Mouse (Mus musculus) embryo, embryonic 10.5 days (tissue): ENCODE data around the gene Slc35c1.

Experiments
- DNase-seq: peaks from one replicate; pipeline ENCODE4 v3.0.0-alpha.2; 2015; ENCODE audit warnings: low spot score

The Slc35c1 gene

DNA sequence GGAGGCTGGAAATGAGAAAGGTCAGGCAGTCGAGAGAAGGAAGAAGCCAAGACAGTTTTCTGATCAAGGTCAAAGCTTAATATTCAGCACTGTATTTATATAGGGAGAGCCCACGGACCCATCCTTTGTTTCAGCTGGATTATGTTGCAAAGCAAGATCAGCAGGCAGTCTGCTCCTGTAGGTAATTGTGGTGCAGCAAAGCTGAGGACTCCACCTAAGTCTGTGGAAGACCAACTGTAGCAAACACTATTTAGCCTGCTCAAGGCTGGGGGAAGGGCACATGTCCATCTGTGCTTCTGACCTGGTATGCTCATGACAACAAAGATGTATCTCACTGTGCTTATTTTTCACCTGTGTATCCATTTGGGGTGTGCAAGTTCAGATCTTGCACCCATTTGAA is 15.4 kb upstream of the Slc35c1 start:
- no peak for DNase-seq

- DNase-seq: no peak
Observed at GRCm38 (mm10) chr2:92474920-92475319, 14.6 kb upstream of the Slc35c1 start.

DNA sequence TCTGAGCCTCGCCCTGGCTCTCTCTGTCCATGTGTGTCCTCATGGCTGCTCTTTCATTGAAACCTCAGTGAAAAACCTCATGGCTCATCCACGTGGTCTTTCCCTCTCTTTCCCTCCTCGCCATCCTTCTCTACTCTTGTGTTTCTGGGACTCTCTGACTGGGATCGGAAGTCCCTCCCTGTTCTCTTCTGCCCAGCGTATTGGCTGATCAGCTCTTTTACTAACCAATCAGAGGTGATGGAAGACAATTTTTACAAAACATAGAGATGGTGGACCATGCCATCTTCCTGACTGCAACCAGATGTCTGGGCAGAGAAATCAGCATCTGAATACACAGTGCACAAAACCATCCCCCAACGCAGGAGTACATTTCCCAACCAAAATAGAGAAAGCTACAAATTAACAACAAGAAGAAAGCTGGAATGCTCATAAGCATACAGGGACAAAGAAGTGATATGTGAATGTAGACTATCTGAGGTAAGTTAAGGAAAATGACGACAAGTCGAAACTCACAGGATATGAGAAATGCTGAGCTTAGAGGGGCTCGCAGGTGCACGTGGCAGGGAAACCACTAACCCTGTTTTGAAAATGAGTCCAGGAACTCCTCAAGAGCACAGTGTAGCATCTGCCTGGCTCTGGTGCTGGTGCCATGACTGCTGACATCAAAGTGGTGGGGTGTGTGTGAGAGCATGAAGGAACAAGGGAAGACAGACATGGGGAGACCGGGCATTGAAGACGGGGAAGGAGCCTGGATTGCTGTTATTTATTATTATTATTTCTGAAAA is 11.7 kb upstream of the Slc35c1 start:
- no peak for DNase-seq

DNA sequence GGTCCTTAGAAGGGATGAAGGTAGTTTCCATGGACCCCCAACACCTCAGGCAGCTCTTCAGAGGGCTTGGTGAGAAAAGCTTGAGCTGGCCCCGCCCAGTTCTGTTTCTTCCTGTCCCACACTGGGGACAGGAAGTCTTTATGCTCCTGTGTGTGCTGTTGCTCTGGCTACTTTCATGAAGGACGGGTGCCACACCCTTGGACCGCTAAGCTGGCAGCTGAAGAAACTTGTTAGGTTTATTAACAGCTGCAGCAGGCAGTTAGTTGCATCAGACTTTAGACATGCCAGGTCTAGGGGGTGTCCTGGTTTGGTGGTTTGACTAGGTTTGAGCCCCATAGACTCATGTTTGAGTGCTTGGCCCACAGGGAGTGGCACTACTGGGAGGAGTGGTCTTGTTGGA is 4.4 kb upstream of the Slc35c1 start:
- DNase-seq: no peak

DNA sequence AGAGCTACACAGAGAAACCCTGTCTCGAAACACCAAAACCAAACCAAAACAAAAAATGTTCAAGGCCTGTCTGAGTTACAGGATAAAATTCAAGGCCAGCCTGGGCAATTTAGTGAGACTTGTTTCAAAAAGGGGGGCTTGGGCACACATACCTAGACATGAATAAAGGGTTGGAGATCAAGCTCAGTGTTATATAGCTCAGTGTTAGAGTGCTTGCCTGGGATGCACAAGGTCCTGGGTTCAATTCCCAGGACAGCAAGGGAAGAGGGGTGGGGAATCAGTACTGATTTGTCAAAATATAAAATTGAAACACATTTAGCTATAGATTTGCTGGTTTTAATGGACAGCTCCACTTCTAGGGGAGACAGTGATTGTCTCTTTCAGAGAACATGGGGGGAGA is 877 bp upstream of the Slc35c1 start:
- no peak for DNase-seq

DNA sequence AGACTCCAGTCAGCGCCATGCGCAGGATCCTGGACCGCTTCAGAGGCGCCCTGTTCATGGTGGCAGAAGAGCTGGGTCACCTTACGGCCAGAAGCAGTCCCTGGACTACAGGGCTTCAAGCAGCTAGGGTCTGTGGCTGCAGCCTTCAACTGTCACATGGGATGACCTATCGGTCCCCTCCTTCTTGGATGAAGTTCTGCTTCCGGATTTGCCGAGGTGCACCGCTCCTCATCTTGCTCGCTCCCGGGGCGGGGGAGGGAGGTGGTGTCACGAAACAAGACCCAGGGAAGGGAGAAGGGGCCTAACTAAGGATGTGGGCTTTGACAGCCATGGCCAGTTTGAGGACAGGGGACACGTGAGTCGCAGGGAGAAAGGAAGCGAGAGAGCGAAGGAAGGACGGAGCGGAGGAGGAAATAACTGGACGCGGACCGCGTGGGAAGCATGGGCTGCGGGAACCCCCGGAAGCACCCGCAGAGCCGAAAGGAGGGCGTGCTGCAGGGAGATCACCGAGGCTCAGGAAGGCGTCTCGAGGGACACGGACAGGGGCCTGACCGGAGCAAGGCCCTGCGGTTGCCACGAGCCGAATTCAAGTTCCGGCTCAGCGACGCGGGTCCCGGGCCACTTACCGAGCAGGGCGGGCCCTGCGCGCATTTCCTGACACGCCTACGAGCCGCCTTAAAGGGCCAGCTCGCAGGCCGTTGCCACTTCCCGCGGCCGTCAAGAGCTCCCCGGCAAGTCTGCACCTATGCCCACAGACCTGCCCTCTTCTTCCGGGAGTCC is 1.0 kb downstream of the Slc35c1 start:
- DNase-seq: peak; percentile 89

DNA sequence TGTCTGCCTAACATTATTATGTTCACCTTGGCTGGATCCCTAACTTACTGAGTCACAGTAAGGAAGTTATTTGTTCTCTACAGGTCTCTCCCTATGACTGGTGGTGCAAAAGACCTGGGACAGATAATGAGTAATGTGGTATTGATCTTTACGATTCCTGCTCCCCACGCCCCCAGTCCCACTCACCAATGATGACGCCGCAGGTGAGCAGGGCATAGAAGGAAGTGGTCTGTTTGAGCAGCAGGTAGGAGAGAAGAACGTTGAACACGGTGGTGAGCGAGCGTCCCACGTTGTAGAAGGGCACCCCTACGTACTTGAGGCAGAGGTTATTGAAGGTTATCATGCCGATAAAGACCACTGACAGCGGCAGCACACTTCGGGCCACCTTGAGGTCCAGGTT is 1.9 kb downstream of the Slc35c1 start:
- no peak for DNase-seq

DNA sequence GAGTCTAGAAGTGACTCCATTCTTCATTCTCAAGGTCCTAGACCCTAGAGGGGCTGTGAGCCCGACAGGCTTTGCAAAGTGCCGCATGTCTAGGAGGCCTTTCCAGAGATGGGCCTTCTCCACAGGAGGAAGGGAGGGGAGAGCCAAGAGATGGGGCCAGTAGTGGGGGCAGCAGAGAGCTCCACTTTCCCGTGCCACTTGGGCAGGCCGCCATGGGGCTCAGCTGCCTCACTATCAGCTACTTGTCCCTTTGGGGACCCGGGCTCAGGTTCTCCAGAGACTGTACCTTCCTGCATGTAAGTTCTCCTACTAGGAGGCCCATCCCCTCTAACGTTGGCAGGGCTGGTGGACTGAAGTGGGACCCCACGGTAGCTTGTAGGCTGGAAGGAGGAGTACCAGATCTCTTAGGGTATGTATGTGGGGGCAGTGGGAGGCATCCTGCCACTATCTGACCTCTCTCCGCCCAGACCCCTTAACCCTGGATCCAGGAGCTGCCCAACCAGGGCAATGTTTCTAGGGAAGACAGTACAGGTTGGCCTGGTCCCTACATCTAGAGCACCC is 3.3 kb downstream of the Slc35c1 start:
- DNase-seq: no peak

DNA sequence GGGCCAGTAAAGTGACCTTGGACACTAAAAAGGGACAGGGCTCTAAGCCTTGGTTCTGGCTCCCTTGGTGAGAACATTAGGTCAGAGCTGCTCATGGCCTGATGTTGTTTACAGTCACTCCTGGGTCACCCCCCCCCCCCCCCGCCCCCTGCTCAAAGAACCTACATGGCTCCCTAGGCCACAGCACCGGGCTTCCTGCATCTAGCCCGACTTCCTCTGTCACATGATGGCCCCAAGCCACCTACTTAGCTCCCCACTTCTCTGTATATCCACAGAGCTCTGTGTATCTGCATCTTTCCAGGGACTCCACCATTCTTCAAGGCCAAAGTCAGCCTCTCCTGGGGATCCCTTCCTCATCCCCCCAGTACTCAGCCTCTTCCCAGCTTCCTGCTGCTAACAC is 4.6 kb downstream of the Slc35c1 start:
- DNase-seq: no peak

DNA sequence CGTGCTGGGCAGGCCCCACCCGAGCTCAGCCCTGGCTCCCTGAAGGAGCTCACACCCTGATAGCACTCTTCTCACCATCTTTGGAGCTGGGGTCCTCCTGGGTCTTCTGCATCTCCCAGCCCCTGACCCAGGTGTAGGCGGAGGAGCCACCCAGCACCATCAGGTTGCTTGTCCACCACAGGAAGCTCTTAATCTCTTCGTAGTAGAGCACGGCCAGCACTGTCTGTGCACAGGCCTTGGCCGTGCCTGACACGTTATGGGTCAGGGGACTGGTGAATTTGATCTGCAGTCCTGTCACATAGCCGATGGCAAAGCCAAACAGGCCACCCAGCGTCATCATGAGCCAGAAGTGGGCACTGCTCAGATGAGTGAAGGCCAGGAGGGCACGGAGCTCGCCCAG is 6.2 kb downstream of the Slc35c1 start:
- no peak for DNase-seq

- no peak for DNase-seq
Observed at GRCm38 (mm10) chr2:92451126-92451525, 9.2 kb downstream of the Slc35c1 start.

GRCm38 (mm10) chr2:92447121-92447740 is 13.1 kb downstream of the Slc35c1 start:
- no peak for DNase-seq

DNA sequence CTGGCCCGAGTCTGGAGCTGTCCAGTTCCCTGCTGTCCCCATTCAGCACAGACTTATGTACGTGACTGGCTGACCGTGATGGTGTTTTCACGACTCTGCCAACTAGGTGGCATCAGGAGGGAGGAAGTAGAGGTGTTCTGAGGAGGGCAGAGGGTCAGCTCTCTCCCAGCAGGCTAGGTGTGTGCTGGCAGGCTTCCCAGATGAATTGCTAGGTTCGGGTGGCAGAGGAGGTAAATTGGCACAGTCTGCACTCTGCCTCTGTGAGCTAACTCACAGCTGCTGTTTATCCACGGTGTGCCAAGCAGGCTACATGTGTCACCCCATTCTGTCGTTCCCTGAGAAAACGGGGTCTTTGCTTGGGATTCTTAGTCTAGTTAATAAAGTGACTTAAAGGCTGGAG is 13.7 kb downstream of the Slc35c1 start:
- no peak for DNase-seq

DNA sequence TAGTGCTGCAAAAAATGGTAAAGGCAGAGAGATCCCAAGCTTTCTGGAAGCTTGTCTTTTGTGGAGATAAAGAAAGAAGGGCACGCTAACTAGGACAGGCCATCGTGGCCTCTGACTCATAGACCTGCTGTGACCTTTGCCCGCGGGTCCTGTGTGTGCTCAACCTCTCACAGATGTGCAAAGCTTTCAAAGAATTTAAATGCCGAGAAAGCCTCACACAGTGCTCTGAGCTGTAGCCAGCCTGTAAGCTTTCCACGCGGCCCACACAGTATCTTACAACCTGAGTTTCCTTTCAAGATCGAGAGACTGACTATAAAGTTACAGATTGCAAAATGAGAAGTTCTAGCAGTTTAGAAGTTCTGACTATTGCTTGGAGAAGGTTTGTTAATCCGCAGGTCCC is 14.4 kb downstream of the Slc35c1 start:
- peak; percentile 46 for DNase-seq

DNA sequence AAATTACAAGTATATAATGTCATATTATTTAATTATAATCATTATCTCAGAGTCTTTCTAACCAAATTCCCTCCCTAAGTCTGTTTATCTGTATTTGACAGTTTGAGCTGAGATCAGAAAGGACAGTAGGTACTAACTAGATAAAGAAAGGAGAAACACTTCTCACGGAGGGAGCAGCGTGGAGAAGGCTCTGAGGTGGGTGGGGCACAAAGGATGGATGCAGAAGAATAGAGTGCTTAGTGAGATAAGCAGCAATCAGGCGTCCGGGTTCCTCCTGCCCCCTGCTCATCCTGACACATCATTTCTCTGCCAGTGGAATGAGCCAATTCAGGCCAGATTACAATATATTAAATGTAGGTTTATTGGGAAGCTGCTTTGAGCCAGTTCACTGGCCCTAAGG is 16.0 kb downstream of the Slc35c1 start:
- no peak for DNase-seq

GRCm38 (mm10) chr2:92443313-92443712 is 17.0 kb downstream of the Slc35c1 start:
- DNase-seq: no peak

DNA sequence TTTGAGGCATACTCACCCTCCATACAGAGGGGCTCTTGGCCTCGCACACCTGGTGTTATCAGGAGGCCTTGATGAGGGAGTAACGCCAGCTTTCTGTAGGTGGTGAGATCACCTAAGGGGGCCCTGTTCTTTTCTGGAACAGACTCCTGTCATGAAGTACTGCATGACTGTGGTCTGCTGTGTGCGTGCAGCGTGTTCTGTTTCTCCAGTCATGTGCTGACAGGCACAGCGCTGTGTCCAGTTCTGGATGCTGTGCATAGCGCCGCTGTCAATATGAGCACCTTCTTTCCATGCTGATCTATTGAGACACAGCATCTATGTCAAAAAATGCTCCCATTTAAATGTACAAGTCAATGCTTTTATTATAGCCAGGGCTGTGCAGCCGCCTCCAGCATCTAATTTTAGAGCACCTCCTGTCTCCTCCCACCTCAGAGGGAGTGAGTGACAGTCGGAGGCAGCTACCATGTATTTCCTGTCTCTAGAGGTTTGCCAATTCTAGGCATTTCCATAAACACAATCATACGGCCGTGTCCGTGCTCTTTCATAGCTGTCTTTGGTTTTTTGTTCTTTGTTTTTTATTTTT is 17.8 kb downstream of the Slc35c1 start:
- DNase-seq: no peak

- DNase-seq: no peak
Observed at GRCm38 (mm10) chr2:92440432-92440831, 19.9 kb downstream of the Slc35c1 start.

DNA sequence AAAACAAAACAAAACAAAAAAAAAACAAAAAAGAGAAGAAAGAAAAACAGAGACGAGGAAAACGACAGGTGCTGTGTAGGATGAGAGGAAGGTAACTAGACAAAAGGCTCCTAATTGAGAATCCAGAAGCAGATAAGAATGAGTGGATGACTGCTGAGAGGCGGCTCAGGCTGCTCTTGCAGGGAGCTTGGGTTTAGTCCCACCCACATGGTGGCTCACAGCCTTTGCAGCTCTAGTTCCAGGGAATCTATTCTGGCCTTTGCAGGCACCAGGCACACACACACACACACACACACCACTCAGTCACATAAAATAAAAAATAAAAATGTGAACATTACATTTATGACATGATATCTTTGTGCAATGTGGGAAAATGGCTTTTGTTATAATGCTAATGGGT is 21.8 kb downstream of the Slc35c1 start:
- DNase-seq: no peak

DNA sequence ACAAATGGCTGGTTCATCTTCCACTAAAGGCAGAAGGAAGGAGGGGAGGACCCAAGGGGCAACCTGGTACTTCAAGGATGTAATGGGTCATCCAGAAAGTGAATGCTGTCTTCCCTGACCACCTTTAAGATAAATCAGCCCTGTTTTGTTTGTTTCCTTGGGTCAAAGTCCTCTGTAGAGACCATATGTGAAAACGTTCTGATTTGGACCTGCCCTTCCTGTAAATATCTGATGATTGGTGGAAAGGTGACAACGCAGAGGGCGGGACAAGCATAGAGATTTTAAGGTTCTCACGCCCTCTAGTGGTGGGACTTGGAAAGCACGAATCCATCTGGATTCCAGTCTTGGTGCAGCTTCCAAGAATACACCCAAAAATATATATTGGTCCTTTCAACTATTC is 22.5 kb downstream of the Slc35c1 start:
- DNase-seq: peak; percentile 96

DNA sequence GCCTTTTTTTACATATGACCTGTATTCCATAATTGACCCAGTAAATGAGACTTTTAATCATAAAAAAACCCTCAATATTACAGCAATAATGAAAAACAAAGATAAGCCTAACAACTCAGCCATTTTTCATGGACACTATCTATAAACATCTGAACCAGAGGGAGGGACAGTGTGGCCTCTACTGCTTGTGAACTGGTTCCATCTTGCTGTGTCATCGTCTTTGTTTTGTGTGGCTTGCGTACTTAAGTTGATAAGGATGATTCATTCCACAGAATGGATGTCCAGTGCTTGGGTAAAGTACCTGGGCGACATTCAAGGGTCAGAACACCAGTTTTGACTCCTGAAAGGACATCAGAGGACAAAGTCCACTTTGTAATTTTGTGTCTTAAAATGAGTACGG is 23.0 kb downstream of the Slc35c1 start:
- no peak for DNase-seq

GRCm38 (mm10) chr2:92435023-92435422 is 25.3 kb downstream of the Slc35c1 start:
- DNase-seq: no peak

- DNase-seq: no peak
Observed at GRCm38 (mm10) chr2:92434375-92434745, 26.0 kb downstream of the Slc35c1 start.
